8 mouse cellular contexts compared by ENCODE assay signal in genomic region chr15:100227663-100228534, GRCm38 (mm10). TPM values are rescaled to one million over a fixed set of nuclear protein-coding genes. Genes with fewer than 3 reads are reported as not detected.
DNase-seq lines count a peak whose midpoint lies in the region; ATAC-seq lines count a peak whose summit lies in the region.

TSS of gene Atf1 (plus strand) at chr15:100227819.

- ATAC-seq in embryonic facial prominence, embryonic 11.5 days (replicated peaks; ENCODE audit: insufficient number of reproducible peaks, low FRiP score, low TSS enrichment, low read depth), result peak; percentile 64
- ATAC-seq in limb, embryonic 13.5 days (ENCODE audit: low FRiP score, low read depth), result peak; percentile 81
- ATAC-seq in midbrain, embryonic 15.5 days (replicated peaks), result peak; percentile 84

- peak within 1 kb of the TSS; percentile 86 for H3K4me3 ChIP-seq in embryonic facial prominence, embryonic 11.5 days (ENCODE audit: low read depth, low read length)
- peak within 1 kb of the TSS; percentile 80 for H3K4me3 ChIP-seq in limb, embryonic 13.5 days
- H3K4me3 ChIP-seq in midbrain, embryonic 15.5 days, result peak within 1 kb of the TSS; percentile 89

- H3K4me1 ChIP-seq in embryonic facial prominence, embryonic 11.5 days (ENCODE audit: control insufficient read depth, insufficient read depth, low read length), result no peaks in the 10 kb centered on the region
- H3K4me1 ChIP-seq in limb, embryonic 13.5 days, result peaks cover 20% of the 10 kb centered on the region
- peaks cover 22% of the 10 kb centered on the region for H3K4me1 ChIP-seq in midbrain, embryonic 15.5 days

- peak within 1 kb of the TSS; percentile 100 for H3K27ac ChIP-seq in embryonic facial prominence, embryonic 11.5 days (replicated peaks; ENCODE audit: low read depth, low read length)
- H3K27ac ChIP-seq in limb, embryonic 13.5 days, result peak within 1 kb of the TSS; percentile 100
- peak within 1 kb of the TSS; percentile 100 for H3K27ac ChIP-seq in midbrain, embryonic 15.5 days

- H3K9ac ChIP-seq in embryonic facial prominence, embryonic 11.5 days (replicated peaks; ENCODE audit: low read length), result peak within 1 kb of the TSS; percentile 99
- H3K9ac ChIP-seq in limb, embryonic 13.5 days, result peak within 1 kb of the TSS; percentile 98
- peak within 1 kb of the TSS; percentile 100 for H3K9ac ChIP-seq in midbrain, embryonic 15.5 days

- DNase-seq in 3134 (ENCODE audit: extremely low read depth, insufficient read length, low spot score), result peak; percentile 89
- peak; percentile 94 for DNase-seq in adrenal gland, postnatal 25 days
- peak; percentile 94 for DNase-seq in embryonic facial prominence, embryonic 11.5 days (ENCODE audit: low spot score)
- peak; percentile 99 for DNase-seq in heart, adult 11 months
- DNase-seq in kidney, adult 11 months, result peak; percentile 85
- DNase-seq in spleen, adult 18-20 months, result peak; percentile 82 to 93

- H3K27me3 ChIP-seq in embryonic facial prominence, embryonic 11.5 days (ENCODE audit: control insufficient read depth, insufficient read depth, low read length), result no peaks in the 10 kb centered on the region
- no peaks in the 10 kb centered on the region for H3K27me3 ChIP-seq in limb, embryonic 13.5 days
- H3K27me3 ChIP-seq in midbrain, embryonic 15.5 days (replicated peaks), result no peaks in the 10 kb centered on the region

- peak within 1 kb of the TSS; percentile 48 for H3K4me2 ChIP-seq in embryonic facial prominence, embryonic 11.5 days (ENCODE audit: low read depth, low read length)
- H3K4me2 ChIP-seq in limb, embryonic 13.5 days (replicated peaks), result peak within 1 kb of the TSS; percentile 74
- peak within 1 kb of the TSS; percentile 57 for H3K4me2 ChIP-seq in midbrain, embryonic 15.5 days

- under 1% methylated on average over 43 of the region's 133 CpGs for WGBS in embryonic facial prominence, embryonic 11.5 days
- under 1% methylated on average over 51 of the region's 133 CpGs for WGBS in limb, embryonic 13.5 days
- under 1% methylated on average over 69 of the region's 133 CpGs for WGBS in midbrain, embryonic 15.5 days

- no peaks in the 10 kb centered on the region for H3K9me3 ChIP-seq in embryonic facial prominence, embryonic 11.5 days (replicated peaks; ENCODE audit: control insufficient read depth, low read length)
- H3K9me3 ChIP-seq in limb, embryonic 13.5 days, result peaks cover 9% of the 10 kb centered on the region
- H3K9me3 ChIP-seq in midbrain, embryonic 15.5 days, result no peaks in the 10 kb centered on the region

- no peaks in the 10 kb centered on the region; the same call in 1 of the 2 replicates for H3K36me3 ChIP-seq in embryonic facial prominence, embryonic 11.5 days (replicated peaks; ENCODE audit: control insufficient read depth, insufficient read depth, low read depth, low read length)
- peaks cover 18% of the 10 kb centered on the region for H3K36me3 ChIP-seq in limb, embryonic 13.5 days
- H3K36me3 ChIP-seq in midbrain, embryonic 15.5 days (replicated peaks), result no peaks in the 10 kb centered on the region

RNA-seq across cellular contexts. Expression of gene Atf1, which starts in this region (rescaled TPM):
- 70.7 and 78.1 TPM in 2 replicates for total RNA-seq in adrenal gland, postnatal 25 days (2021)
- 36.3 and 37.0 TPM in 2 replicates for polyA plus RNA-seq in embryonic facial prominence, embryonic 11.5 days (2014; fragmentation: Nextera tagmentation; extraction: Ambion mirVana)
- polyA plus RNA-seq in limb, embryonic 13.5 days (2015; fragmentation: Nextera tagmentation; extraction: Ambion mirVana), result 46.4 and 46.5 TPM in 2 replicates
- polyA plus RNA-seq in midbrain, embryonic 15.5 days (2015; fragmentation: Nextera tagmentation; extraction: Ambion mirVana), result 16.0 TPM in 2 replicates

Comparison
In these comparisons a context has a peak if more than half of its experiments do, and no peak if none do; other contexts are left out.
1. Peak in every context shown above with its lines: DNase-seq, ATAC-seq, H3K4me3 ChIP-seq and H3K27ac ChIP-seq.